Mouse (Mus musculus) hindlimb bud, embryonic 11.5 days (tissue): Measurements from ENCODE around the gene Aunip.
"Not testable (repeated sequence)": the region's sequence is repeated elsewhere in the genome, so short reads cannot be mapped to it uniquely, and the experiment has no call there.

Experiments used
- DNase-seq: peaks from one replicate; pipeline ENCODE4 v3.0.0-alpha.2; 2012; ENCODE audit warnings: low read depth, low spot score; ENCODE audit errors: extremely low spot score

Aunip gene

GRCm38 (mm10) chr4:134485151-134485900 is 25.5 kb upstream of the Aunip start:
- DNase-seq: no peak

GRCm38 (mm10) chr4:134488211-134488610 is 22.6 kb upstream of the Aunip start:
- DNase-seq: no peak

GRCm38 (mm10) chr4:134489986-134490665 is 20.7 kb upstream of the Aunip start:
- DNase-seq: no peak

GRCm38 (mm10) chr4:134491716-134492115 is 19.1 kb upstream of the Aunip start:
- no peak for DNase-seq

- DNase-seq: not testable (repeated sequence)
Observed at GRCm38 (mm10) chr4:134494161-134494560, 16.6 kb upstream of the Aunip start.

GRCm38 (mm10) chr4:134494780-134495545 is 15.8 kb upstream of the Aunip start:
- no peak for DNase-seq

GRCm38 (mm10) chr4:134495546-134495923 is 15.3 kb upstream of the Aunip start:
- DNase-seq: no peak

- no peak for DNase-seq
Observed at GRCm38 (mm10) chr4:134496595-134497210, 14.1 kb upstream of the Aunip start, which contains the start of gene Paqr7. Gene Paqr7, plus strand, starts transcription at chr4:134496697.

GRCm38 (mm10) chr4:134497223-134497622 is 13.6 kb upstream of the Aunip start:
- no peak for DNase-seq

GRCm38 (mm10) chr4:134497986-134498731 is 12.6 kb upstream of the Aunip start:
- no peak for DNase-seq

GRCm38 (mm10) chr4:134498983-134499382 is 11.8 kb upstream of the Aunip start:
- DNase-seq: not testable (repeated sequence)

GRCm38 (mm10) chr4:134501095-134501494 is 9.7 kb upstream of the Aunip start:
- DNase-seq: no peak

GRCm38 (mm10) chr4:134503686-134504357 is 7.0 kb upstream of the Aunip start:
- DNase-seq: no peak

- no peak for DNase-seq
Observed at GRCm38 (mm10) chr4:134505303-134505789, 5.5 kb upstream of the Aunip start.

GRCm38 (mm10) chr4:134505966-134506594 is 4.7 kb upstream of the Aunip start:
- no peak for DNase-seq

GRCm38 (mm10) chr4:134506713-134507112 is 4.1 kb upstream of the Aunip start:
- DNase-seq: no peak

- DNase-seq: no peak
Observed at GRCm38 (mm10) chr4:134510396-134510795, 403 bp upstream of the Aunip start.

- no peak for DNase-seq
Observed at GRCm38 (mm10) chr4:134511730-134512129, 931 bp downstream of the Aunip start.

- no peak for DNase-seq
Observed at GRCm38 (mm10) chr4:134512798-134513197, 2.0 kb downstream of the Aunip start.
